Mouse (Mus musculus) naive thymus-derived CD4-positive, alpha-beta T cell, adult 2 months (primary cell): Measurements from ENCODE around the gene Inca1.

ENCODE experiments used
- DNase-seq: peaks from one replicate; pipeline ENCODE4 v3.0.0-alpha.2; 2011; ENCODE audit warnings: low read depth

Inca1 gene

DNA sequence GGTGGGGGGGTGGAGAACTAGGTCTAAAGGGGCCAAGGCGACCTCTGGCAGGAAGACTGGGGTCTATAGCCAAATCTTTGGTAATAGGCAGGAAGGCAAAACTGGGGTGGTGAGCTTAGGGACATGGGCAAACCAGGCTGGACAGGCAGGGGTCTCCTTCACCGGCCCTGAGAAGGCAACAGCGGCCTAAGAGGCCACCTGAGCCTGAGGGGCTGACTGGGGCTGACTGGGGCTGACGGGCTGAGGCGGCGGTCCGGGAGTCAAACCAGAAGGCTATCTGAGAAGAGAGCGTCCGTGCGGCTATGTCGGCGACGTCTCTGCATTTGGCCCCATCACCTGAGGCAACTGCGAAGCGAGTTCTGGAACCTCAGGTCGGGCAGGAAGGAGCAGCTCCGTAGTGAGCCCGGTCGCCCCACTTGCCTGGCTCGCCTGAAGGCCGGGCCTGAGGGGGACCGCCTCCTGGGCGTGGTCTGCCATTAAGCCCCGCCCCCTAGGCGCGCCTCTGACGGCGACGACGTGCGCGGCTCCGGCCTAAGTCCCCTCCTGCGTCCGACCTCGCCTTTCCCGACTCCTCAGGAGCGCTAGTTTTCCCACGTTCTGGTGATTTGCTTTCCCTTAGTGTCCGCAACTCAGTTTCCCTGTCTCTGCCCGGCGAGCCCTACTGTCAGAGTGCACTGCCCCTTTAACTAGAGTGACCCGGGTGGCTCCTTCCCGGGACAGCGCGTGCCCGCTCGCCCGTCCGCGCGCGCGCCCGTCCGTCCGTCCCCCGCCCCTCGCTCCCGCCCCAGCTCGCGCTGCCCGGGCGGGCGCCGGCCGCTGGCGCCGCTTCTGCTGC, at the start of gene Inca1, which contains the start of gene Kif1c:
Gene Inca1 (minus strand): TSS at position 434 of the 835 bp plus-strand sequence.
Gene Kif1c (plus strand): TSS at position 827 of the 835 bp plus-strand sequence.
- peak; percentile 97 for DNase-seq

DNA sequence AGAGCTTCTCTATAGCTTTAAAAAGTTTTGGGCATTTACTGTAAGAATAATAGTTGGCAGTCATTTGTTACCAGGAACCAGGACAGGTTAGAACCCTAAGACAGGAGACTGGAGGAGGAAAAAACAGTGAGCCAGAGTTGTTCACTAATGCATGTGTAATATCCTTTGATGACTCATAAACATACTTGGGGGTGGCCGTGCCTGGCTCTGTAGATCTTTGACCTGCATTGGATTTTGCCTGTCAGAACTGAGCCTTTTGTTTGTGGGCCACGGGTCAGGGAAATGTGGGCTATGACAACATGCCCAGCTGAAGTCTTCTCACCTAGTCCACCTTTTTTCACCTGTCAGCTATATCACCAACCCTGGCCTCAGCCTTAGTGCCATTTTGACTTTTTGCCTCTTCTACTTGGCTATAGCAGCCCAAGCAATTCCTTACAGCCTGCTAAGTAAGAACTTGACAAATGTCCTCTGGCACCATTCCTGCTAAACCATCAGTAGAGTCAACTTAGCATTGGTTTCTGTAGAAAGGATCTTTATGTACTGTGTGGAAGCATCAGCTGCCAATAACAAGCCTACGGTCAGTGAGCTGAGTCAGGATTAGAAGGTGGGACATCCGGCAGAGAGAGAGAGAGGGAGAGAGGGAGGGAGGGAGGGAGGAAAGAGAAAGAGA, 48.1 kb upstream of the Inca1 start:
- no peak for DNase-seq

DNA sequence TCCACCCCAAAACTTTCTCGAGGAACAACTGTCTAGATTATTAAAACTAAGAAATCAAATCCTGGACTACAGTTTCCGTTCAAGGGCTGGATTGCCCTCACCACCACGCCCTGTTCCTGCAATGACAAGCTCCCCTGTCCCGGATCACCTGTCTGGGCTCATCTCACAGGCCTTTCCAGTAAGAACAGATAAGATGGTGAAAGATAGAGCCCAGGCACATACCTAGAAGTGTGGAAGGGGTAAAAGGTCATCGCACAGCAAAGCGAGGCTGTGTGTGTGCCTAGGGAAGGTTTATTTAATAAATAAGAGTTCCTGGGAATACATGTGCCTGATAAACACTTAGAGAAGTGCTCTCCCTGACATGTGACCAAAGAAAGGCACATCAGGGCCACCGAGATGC, 45.7 kb upstream of the Inca1 start:
- DNase-seq, result no peak

DNA sequence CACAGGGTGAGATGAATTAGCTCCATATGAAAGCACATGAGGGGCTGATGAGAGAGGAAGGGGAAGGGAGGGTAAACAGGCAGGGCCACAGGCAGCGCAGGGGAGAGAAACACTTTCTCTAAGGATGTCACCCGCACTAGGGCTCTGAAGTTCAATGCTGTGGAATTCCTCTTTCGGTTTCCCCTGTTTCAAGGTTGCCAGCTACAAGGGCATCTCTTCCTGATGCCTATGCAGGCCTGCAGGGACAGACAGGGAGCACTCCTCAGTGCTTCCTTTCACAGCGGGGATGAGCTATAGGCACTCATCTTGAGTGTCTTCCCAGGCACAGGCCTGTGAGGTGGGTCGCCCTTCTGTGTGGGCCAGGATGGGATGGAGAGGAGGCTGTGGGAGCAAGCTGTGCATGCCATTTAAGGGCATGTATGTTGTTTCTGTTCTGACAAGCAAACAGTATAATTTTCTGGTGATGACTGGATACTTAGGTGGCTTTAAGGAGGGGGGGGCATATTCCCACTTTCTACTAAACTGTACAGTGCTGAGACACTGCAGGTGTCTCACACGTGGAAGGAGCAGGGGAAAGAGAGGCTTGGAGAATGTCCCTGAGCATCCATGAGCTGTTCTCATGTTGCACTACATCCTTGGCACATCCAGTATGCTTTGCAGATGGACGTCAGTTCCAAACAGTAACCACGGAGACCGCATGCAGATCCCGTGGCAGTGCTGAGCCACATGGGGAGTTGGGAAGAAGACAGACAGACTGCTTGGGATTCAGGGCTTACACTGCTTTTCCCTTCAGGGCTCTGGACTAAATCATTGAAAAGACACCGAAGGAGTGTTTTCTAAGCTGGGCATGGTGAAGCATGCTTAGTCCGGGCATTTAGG, 42.9 kb upstream of the Inca1 start:
- DNase-seq, result no peak

DNA sequence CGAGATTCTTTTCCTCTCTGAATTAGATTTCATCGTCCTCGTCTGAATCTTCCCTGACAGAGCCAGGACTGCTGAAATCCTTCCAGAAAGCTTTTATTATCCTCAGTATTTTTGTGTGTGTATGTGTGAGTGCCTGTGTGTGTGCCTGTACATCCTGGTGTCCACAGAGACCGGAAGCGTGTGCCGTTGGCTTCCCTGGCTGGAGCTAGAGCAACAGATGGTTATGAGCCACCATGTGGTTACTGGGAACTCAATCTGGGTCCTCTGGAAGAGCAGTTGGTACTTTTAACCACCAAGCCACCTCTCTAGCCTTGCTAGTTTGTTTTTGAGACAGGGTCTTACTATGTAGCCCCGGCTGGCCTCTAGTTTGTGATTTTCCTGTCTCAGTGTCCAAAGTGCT, 42.2 kb upstream of the Inca1 start:
- no peak for DNase-seq

DNA sequence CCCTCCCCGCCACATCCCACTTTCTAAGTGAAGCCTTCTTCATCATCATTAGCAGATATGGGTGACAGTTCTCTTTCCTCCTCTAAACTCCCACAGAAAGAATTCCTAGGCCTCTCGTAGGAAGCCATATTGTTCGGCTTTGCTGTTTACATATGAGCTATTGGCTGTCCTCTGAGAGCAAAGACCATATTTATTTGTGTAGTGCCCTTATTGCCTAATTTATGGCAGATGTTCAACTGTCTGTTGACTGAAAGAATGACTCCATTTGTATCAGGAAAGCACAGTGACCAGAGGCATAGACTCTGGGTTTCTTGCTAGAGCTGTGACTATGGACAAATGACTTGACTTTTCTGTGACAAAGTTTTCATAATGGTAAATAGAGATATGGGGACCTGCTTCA, 41.6 kb upstream of the Inca1 start:
- DNase-seq, result no peak

DNA sequence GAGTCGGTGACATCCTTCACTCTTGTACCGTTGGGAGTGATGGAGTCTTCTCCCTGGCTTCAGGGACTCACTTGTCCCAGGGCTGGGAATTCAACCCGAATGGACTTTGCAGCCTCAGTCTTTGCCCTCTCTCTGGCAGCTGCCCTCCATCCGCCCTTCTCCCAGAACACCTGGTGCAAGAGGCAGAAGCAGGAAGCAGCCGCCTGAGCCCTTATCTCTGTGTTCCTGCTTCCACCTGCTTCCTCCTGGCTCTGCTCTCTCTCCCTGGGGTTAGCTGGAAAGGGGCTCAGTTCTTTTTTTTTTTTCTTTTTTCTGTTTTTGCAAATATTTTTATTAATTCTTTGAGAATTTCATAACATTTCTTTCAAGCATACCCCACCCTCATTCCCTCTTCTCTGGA, 37.8 kb upstream of the Inca1 start:
- DNase-seq, result no peak

DNA sequence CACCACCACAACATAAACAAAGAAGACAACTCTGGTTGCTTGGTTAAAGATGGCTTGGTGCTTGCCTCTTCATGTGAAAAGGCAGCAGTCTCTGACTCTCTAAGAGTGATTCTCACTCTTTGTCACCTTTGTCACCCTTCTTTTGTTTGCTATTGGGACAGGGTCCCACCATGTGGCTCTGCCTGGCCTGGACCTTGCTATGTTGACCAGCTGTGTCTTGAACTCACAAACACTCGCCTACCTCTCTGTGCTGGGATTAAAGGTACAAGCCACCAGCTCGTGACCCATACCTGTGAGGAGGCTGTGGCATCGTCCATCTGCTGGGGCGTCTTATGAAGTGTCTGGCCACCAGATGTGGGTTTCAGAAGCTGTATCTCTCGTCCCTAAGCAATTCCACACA, 33.3 kb upstream of the Inca1 start:
- DNase-seq, result no peak

DNA sequence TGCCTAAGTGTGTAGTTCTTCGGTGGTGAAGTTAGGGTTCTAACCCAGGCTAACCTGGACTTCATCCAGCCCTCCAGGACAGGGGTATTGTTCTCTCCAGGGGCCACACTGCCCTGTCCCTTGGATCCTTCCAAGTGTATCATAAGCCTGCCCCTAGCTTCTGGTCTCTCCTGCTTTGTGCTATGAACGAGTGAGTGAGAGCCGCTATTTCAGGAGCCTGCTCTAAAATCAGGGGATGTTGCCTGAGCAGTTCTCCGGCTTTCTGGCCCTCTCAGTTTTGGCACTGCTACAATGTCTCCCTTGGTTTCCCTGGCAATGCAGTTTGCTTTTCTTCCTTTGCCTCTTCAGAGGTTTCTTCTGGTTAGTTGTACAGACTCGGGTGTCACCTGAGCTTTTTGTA, 31.2 kb upstream of the Inca1 start:
- no peak for DNase-seq

DNA sequence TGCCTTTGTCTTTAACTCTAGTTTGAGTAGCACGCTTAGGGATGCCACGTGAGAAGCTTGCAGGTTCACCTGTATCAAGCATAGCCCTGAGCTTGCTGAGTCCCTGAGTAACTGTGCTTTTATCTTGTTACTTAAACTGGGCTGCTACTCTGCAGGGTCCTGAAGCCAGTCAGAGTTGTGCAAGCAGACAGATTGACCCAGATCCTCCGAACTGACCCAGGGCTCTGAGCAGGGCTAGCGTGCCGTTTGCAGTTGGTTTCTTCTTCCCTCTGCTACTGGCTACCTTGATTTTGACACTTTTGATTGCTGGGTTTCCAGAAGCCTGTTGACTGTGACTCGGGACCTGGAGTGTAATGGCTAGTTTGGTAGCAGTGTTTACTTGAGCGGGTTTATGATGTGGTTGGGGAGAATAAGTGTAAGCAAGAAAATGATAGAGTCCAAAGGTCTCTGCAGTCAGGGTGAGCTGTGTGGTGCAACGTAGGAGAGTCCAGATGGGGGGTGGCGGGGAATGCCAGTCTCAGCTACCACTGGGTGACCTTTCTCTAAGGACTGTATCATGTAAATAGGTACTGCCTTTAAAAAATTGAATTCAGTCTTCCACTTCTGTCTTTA, 30.6 kb upstream of the Inca1 start:
- no peak for DNase-seq

DNA sequence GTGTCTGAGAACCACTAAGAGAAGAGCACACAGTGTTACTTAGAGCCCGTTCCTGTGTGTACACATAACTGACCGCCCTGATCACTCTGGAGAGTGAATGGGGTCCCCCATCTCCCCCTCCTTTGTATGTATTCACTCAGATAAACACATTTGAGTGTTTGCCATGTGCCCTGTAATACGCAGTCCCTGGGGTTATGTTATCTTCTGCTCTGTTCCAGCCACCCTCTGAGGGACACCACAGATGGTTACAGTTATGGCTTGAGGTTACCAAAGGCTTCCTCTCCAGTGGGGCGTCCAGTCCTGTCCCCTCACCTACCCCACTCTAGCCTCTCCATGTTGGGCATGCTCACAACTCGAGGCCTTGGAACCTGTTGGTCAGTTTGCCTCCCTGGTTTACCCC, 27.4 kb upstream of the Inca1 start:
- no peak for DNase-seq

DNA sequence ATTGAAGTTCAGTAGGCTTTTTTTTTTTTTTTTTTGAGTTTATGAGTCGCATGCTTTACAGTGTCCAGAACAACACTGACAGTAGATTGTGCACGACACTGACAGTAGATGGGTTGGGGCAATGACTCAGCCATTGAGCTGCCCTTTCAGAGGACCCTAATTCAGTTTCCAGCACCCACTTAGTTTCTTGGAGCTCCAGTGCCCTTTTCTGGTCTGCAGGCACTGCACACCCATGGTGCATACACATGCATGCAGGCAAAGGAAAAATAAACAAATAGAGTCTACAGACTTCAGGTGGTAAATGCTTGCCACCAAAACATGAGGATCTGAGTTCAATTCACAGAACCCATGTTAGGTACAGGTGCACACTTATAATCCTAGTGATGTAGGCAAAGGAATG, 26.6 kb upstream of the Inca1 start:
- no peak for DNase-seq

DNA sequence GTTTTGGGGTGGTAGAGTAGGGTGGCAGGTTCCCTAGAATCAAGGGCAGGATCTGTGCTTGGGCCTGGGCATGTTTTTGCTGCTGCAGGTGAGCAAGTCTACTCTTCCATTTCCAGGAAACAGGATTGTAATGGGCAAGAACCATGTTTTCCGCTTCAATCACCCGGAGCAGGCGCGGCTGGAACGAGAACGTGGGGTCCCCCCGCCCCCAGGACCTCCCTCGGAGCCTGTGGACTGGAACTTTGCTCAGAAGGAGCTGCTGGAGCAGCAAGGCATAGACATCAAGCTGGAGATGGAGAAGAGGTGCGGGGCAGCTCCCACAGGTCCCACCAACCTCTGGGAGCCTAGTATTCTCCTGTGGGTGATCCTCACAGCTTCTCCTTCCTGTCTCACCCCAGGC, 24.8 kb upstream of the Inca1 start:
- no peak for DNase-seq

DNA sequence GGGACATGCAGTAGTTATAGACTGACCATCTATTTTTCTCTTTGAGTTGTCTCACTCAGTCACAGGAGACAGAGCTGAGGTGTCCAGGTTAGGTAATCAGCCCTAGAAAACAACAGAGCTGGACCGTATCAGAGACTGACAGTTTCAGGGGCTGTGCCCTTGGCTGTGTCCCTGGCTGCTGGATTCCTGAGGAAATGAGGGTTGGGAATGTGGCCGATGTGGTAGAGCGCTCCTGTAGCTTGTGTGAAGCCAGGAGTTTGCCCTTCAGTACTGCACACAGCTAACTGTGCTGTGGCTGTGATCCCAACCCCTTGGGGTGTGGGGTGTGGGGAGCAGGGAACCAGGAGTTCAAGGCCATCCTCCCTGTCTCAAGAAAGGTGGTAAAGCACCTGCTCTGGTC, 21.1 kb upstream of the Inca1 start:
- DNase-seq, result no peak

DNA sequence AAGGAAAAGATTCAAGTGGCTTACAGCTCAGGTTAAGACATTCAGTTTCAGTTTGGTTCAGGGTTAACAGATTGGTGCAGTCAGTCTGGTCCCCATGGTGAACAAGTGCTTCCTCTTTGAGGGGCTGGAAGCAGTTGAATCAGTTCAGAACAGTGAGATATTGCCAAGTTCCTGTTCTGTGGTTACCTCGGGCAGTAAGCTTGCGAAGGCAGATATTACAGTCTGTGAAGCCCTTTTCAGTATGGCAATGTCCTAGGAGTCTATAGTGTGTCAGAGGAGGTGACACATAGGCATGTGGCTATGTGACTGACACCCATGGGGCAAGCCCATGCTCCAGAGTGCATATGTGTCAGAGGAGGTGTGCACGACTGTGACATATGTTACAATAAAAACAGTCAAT, 20.6 kb upstream of the Inca1 start:
- DNase-seq, result no peak

DNA sequence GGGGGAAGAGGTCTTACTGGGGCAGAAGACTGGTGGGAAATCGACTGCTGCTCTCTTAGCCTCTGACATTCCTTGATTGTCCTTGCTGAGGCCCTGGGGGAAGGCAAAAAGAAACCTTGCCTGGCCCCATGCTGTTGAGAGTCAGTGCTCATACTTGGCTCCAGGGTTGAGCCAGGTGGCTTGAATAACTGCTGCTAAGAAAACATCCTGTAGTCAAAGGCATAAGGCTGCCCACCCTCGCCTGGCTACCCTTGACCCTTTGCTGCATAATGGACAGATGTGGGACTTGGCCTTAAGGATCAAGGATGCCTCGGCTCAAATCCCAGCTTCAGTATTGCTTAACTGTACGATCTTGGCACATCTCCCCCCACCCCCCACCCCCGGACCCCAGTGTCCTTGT, 18.5 kb upstream of the Inca1 start:
- no peak for DNase-seq

DNA sequence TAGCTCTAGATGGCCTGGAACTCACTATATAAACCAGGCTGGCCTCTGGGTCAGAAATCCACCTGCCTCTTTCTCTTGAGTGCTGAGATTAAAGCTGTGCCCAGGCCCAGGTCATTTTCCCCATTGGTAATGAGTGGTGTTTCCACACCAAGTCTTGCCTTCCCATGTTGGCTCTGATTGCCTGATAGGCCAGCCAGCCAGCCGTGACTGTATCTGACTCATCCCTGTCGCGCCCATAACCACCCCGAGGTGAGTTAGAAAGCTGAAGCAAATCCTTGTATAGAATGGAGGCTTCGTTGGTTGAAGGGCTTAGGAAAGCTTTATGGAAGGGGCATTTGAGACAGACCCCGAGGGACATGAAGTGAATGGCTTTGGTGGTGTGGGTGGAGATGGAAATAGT, 15.9 kb upstream of the Inca1 start:
- DNase-seq, result no peak

DNA sequence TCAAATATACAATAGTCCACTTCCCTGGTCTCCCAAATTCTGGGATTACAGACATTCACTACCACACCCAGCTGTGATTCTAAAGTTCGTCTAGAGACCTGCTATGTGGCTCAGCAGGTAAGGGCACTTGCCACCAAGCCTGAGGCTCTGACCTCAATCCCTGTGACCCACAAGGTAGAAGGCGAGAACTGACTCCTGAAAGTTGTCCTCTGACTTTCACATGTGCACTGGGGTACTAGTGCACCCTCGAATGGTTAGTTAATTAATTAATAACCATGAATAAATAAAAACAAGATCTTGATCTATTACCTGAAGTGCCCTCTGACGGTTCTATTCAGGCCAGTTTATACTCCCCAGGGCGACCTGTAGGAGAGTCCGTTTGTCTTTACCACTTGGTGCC, 13.3 kb upstream of the Inca1 start:
- DNase-seq, result no peak

DNA sequence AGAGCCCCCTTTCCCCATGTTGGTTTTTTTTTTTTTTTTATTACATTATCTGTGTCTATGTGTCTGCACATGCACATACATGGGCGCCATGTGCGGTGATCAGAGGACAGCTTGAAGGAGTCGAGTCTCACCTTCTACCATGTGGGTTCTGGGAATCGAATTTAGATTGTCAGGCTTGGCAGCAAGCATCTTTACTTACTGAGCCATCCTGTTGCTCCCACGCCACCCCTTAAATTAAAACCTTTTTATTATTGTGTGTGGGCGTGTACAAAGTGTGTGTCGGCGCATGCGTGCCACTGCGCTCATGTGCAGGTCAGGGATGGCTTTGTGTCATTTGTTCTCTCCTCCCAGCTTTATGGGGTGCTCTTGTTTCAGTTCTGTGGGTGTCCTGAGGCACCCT, 11.1 kb upstream of the Inca1 start:
- DNase-seq, result no peak

DNA sequence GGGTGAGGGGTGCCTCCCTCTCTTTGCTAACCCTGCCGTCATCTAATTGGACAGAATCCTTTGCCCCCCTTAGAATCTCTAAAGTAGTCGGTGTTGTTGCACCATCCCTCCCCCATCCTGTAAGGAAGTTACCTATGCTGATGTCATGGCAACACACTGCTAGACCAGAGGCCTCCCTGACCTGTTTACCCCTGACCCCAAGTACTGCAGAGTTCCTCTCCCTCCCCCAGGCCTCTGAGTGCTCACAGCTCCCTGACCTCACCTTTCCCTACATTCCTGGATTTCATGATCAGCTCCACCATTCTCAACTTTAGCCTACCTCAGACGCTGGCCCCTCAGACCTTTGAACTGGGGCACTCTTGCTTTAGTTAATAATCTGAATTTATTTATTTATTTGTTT, 6.2 kb upstream of the Inca1 start:
- DNase-seq, result no peak

DNA sequence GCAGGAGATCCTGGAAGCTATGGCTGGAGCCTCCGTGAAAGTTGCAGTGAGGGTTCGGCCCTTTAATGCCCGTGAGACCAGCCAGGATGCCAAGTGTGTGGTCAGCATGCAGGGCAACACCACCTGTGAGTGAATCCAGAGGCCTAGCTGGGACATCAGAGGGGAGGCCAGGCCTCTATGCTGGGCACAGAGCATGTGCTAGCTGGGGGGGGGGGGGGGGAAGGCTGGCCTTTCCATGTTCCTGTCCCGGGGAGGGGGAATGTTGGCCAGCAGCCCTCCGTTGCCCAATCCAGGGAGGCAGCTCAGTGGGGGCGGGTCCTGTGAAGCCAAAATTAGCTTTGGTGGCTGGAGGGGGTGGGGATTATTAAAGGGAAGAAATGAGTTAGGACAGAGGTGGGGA, 2.8 kb upstream of the Inca1 start:
- DNase-seq, result no peak

DNA sequence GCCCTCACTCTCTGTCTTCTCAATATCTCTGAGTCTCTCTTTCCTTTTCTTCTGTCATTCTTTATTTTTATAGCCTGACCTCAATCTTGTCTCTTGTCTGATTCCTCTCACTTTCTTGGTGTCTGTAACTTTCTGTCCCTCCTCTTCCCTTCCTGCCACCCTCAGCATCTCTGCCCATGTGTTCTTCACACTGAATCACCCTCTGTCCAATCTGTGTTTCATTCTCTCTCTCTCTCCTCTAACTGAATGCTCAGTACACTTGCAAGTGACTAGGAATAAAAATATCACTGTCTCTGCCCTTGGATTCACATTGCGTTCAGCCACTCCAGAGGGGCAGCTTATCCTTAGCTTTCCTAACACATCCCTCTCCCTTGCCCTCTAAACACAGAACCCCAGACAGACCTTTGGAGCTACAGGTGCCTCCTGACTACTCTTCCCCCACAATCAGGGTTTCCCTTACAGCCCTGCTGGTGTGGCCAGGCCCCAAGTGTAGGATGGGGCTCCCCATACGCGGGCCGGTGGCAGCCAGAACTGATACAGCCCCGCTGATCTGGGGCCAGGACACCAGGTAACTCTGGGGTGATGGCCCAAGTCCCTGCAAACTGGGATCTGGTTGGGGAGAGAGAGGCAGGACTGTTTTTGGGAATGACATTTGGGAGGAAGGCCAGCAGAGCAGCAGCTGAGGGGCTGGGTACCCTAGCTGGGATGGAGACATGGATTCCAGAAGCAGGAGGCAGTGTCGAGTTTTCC, 2.2 kb upstream of the Inca1 start:
- DNase-seq, result no peak
